Mouse (Mus musculus): ENCODE measurements at regions not wholly inside any gene's neighbourhood (a gene's known extent, or its start where the extent isn't known, plus 50 kb on each side); places are given as distances from the start of the nearest gene placed in this dataset.
"Not testable (repeated sequence)": the region's sequence is repeated elsewhere in the genome, so short reads cannot be mapped to it uniquely, and the experiment has no call there.

DNA sequence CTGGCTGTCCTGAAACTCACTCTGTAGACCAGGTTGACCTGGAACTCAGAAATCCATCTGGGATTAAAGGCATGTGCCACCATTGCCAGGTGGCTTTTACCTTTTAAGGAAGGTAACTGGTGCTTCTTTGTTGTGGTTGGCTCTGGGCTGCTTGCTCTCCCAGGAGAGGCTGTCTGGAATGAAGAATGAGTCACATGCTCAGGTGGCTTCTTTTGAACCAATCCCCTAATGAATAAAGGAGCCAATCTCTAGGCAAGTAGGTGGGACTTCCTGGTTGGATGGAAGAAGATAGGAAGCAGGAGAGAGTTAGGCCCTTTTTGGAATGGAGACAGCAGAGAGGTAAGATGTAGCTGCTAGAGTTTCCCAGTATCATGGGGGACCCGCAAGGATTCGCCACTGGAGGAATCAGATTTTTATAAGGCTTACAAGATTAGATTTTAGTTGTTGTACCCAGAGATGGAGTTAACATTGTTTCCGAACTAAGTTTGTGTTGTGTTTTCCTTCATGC lies 241.6 kb downstream of the Enc1 start:
- DNase-seq, result no peak

DNA sequence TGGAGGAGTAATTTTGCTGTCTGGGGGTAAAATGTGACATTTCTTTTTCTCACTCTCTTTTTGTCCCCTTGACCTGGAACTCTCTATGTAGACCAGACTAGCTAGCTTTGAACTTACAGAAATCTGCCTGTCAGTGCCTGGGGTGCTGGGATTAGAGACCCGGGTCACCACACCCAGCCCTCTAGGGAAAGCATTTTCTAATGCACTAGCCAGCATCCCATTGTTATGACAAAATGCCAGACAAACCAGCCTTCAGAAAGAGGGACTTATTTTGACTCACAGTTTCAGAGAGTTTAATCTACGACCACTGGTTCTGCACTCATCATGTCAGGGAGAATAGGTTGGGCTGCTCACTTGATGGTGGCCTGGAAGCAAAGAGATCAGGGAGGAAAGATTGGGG lies 240.4 kb downstream of the Enc1 start:
- no peak for DNase-seq

DNA sequence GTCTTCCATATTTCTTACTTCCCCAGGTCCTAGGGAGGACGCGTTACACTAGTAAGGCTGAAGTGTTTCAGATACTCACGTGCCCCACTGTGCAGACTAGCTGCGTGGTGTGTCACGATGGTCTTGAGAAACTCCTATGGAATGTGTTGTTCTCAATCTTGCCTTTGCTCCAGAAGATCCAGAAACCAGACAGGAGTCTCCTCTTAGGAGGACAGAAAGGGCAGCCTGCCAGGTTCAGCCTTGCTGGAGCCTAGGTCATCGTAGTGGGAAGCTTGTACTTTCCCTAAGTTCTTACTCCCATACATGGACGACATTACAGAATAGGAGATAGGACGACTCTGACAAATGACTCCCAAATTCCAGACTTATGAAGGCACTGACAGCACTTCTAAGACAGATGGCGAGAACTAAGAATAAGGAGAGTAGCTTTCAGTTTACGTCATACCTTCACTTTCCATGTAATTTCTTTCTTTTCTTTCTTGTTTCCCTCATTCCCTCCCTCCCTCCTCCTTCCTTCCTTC lies 238.2 kb downstream of the Enc1 start:
- DNase-seq, result peak; percentile 29

DNA sequence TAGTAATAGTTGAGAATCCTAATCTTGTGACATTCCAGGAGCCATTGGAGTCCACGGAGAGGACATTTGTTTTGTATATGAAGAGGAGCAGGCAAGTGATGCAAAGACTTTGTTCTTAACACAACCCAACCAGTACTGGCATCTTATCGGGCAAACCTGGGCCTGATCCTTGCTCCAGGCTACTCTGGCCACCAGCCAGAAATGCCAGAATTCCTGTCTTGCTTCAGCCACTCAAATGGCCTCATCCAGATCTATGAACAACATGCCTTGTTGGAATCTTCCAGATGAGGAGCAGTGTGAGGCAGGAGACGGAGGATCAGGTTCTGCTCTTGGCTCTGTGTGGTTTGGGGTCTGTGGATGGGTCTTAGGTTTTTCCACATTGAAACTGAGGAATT lies 233.1 kb downstream of the Enc1 start:
- no peak for DNase-seq

- DNase-seq, result no peak
Measured at GRCm38 (mm10) chr13:97473256-97473970, 232.5 kb downstream of the Enc1 start.

- no peak for DNase-seq
Measured at GRCm38 (mm10) chr13:97469999-97470398, 229.1 kb downstream of the Enc1 start.

DNA sequence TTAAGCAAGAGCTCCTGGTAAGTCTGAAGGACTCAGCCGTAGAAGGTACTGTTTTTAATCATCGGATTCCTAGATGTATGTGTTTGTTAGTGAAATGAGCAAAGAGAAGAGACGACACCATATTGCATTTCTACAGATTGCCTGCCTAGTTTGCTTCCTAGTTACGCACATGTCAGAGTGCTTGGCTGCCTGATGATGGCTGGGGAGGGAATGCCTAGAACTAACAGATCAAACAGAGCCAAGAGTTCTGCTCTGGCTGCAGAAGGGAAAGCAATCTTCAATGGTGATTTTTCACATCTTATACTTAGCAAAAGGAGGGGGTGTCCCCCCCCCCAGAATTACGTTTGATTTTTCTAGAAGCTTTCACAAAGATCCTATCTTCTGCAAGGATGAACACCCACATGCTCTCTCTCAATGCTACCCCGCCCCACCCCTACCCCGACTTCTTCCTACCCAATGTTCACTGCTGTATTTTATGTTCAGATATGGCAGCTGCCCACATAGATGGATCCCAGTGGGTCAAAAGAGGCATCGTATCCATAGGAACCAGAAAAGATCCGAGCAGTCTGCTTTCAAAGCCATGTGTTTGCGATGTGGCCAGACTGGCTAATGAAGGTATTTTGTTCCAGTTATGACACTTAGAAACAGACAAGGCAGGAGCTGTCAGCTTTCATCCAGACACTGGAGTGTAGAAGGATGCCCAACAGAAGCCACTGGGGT lies 228.1 kb downstream of the Enc1 start:
- DNase-seq, result no peak

- DNase-seq, result not testable (repeated sequence)
Measured at GRCm38 (mm10) chr13:97466585-97466984, 225.7 kb downstream of the Enc1 start.

GRCm38 (mm10) chr13:97463798-97464197 lies 222.9 kb downstream of the Enc1 start:
- no peak for DNase-seq

DNA sequence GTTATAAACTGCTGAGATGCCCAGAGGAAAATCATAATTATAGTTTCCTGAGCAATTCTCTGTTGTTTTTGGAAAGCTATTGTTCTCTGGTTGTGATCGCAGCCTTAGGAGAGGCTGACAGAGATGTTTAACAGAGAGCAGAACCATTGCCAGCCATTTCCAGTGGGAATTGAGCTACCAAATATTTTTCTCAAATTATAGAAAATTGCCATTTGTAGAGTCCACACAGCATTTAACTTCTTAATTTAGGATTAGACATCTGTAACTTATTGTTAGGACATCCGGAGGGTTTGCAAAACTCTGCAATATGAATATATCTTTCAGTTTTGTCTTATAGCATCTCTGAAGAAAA lies 222.0 kb downstream of the Enc1 start:
- DNase-seq, result no peak

GRCm38 (mm10) chr13:97462110-97462883 lies 221.4 kb downstream of the Enc1 start:
- no peak for DNase-seq

GRCm38 (mm10) chr13:97461207-97461606 lies 220.3 kb downstream of the Enc1 start:
- no peak for DNase-seq

- no peak for DNase-seq
Measured at GRCm38 (mm10) chr13:97459106-97459505, 218.2 kb downstream of the Enc1 start.

GRCm38 (mm10) chr13:97455961-97456360 lies 215.1 kb downstream of the Enc1 start:
- no peak for DNase-seq

- DNase-seq, result no peak
Measured at GRCm38 (mm10) chr13:97454715-97455114, 213.8 kb downstream of the Enc1 start.

DNA sequence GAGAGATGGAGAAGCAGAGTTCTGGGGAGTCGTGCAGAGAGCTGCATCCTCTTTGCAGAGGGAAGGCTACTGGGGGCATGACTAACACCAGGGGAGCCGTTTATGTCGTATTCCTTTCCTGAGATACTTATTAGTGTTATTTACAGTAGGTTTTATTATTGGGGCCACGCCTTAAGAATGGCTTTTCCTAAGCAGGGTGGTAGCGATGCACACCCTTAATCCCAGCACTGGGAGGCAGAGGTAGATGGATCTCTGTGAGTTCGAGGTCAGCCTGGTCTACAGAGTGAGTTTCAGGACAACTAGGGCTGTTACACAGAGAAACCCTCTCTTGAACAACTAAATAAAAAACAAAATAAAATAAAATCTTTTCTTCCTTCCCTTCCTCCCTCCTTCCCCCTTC lies 212.6 kb downstream of the Enc1 start:
- no peak for DNase-seq

GRCm38 (mm10) chr13:97453090-97453430 lies 212.2 kb downstream of the Enc1 start:
- no peak for DNase-seq

DNA sequence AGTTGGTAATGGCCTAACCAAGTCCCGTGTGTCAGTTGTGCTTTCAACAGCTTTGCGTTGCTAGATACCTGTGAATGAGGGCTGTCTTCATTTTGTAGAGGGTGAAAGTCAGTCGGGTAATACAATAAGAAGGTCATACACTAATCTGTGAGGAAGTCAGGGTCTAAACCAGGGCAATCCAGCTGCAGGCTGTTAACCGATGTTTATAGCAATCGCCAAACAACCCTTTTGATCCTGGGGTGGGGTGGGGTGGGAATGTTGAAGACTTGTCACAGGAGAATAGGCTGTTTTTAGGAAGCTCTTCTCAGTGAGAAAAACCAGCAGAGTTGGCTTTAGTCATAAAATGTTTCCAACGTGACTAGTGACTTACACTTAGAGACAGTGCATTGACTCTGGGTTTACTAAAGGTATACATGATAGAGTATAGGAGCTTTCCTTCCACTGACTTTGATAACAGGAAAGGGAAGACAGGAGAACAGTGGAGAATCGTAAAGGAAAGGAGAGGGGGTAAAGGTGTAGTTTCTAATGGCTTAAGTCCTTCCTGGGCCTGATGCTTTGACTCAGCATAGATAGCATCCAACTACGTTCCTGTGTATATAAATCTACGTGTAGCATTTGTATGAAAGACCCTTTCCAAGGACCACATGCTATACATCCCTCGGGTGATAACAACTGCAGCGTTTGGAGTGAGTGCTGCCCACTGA lies 211.6 kb downstream of the Enc1 start:
- no peak for DNase-seq

GRCm38 (mm10) chr13:97451276-97451675 lies 210.4 kb downstream of the Enc1 start:
- no peak for DNase-seq

DNA sequence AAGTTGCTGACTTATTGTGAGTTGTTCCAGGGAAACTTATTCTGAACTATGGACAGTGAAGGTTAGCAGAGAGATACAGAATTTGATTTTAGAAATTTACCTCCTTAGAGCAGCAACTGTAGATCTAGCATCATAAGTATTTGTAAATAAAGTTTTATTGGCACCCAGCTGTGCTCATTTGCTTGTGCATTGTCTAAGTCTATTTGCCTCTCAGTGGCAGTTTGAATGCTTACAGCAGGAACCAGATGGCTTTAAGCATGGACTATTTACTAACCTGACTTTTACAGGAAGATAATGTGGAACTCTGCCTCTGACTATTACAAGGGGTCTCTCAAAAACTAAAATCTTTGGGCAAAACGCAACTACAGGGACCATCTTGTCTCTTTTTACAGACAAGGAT lies 207.2 kb downstream of the Enc1 start:
- DNase-seq, result no peak

GRCm38 (mm10) chr13:97443731-97444428 lies 203.0 kb downstream of the Enc1 start:
- DNase-seq, result peak; percentile 28

- DNase-seq, result no peak
Measured at GRCm38 (mm10) chr13:97442806-97443205, 201.9 kb downstream of the Enc1 start.
